Mouse (Mus musculus): ENCODE measurements around the gene Iqsec3. TPM values are rescaled to one million over a fixed set of nuclear protein-coding genes. Genes with fewer than 3 reads are reported as not detected.

Gene Iqsec3
- polyA plus RNA-seq, 1 experiment from 2014 or later, result 11.2 TPM

DNA sequence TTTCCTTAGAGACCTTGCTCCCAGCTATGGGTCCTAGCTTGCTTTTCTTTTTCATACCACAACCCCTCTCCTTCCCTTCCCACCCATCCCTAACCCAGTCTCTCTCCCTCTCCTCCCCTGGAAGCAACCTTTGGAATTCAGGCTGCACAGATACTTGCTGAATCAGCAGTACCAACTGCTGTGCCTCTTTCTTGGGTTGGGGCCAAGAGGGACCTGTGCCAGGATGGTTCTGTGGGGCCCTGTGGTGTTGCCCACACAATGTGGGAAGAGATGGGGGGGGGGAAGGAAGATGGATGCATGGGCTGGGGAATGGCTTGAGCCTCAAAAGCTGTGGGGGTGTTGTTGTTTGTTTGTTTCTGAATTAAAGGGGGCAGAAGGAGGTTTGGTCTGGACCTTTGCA is 5.2 kb downstream of the Iqsec3 start:
- ATAC-seq (ENCODE audit: low FRiP score, low TSS enrichment) (no peak), DNase-seq (peak; percentile 40)
- no peak overlapping the region for H3K4me2 ChIP-seq (ENCODE audit: low read length)
- no peaks in the 10 kb centered on the region for H3K9me3 ChIP-seq (ENCODE audit: control insufficient read depth, low read length)
- no peaks in the 10 kb centered on the region for H3K36me3 ChIP-seq (ENCODE audit: control insufficient read depth, insufficient read depth, low read length)
- peaks cover 20% of the 10 kb centered on the region for H3K4me1 ChIP-seq (ENCODE audit: control insufficient read depth, insufficient read depth, low read length)
- H3K27ac ChIP-seq (replicated peaks; ENCODE audit: low read depth, low read length), result no peak overlapping the region
- H3K9ac ChIP-seq (replicated peaks; ENCODE audit: low read length), result no peak overlapping the region
- H3K27me3 ChIP-seq (ENCODE audit: control insufficient read depth, insufficient read depth, low read length), result no peaks in the 10 kb centered on the region
- H3K4me3 ChIP-seq (replicated peaks; ENCODE audit: low read depth, low read length), result no peak overlapping the region

GRCm38 (mm10) chr6:121462628-121463340 is 10.7 kb downstream of the Iqsec3 start:
- DNase-seq (peak; percentile 30), ATAC-seq (ENCODE audit: low FRiP score, low TSS enrichment) (peak; percentile 38; the same call in 1 of the 2 replicates)
- no peak overlapping the region for H3K27ac ChIP-seq (replicated peaks; ENCODE audit: low read depth, low read length)
- 7% methylated on average over 28 of the region's 28 CpGs for WGBS
- H3K4me3 ChIP-seq (replicated peaks; ENCODE audit: low read depth, low read length), result no peak overlapping the region
- H3K27me3 ChIP-seq (ENCODE audit: control insufficient read depth, insufficient read depth, low read length), result no peaks in the 10 kb centered on the region
- H3K9ac ChIP-seq (replicated peaks; ENCODE audit: low read length), result peak overlapping the region; percentile 29; the same call in 1 of the 2 replicates
- H3K4me2 ChIP-seq (ENCODE audit: low read length), result peak overlapping the region; percentile 48
- no peaks in the 10 kb centered on the region for H3K36me3 ChIP-seq (ENCODE audit: control insufficient read depth, insufficient read depth, low read length)
- H3K4me1 ChIP-seq (ENCODE audit: control insufficient read depth, insufficient read depth, low read length), result peaks cover 16% of the 10 kb centered on the region
- H3K9me3 ChIP-seq (ENCODE audit: control insufficient read depth, low read length), result no peaks in the 10 kb centered on the region

DNA sequence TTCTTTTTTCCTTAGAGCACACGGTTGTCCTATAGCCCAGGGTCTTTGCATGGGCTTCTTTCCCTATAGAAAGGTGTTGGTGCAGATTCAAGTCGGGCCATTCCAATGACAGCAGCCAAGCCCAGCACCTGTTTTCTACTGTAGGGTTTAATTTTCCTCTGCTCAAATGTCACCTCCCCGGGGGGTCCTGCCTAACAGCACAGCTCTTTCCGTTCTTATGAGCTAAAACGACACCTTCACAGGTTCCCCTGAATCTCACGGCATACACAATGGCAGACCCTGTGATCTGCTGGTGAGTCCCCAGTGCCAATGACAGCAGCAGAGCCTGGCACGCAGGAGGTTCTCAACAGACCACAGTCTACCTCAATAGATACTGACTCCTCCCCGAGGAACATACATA is 16.1 kb downstream of the Iqsec3 start:
- ATAC-seq (ENCODE audit: low FRiP score, low TSS enrichment) (no peak), DNase-seq (no peak)
- Histone ChIP-seq H3K4me2 (ENCODE audit: low read length) (no peak overlapping the region; the same call in 1 of the 2 replicates), H3K9ac (replicated peaks; ENCODE audit: low read length) (no peak overlapping the region), H3K9me3 (ENCODE audit: control insufficient read depth, low read length) (no peaks in the 10 kb centered on the region), H3K4me1 (ENCODE audit: control insufficient read depth, insufficient read depth, low read length) (peaks cover 37% of the 10 kb centered on the region), H3K36me3 (ENCODE audit: control insufficient read depth, insufficient read depth, low read length) (no peaks in the 10 kb centered on the region), H3K4me3 (replicated peaks; ENCODE audit: low read depth, low read length) (no peak overlapping the region), H3K27me3 (ENCODE audit: control insufficient read depth, insufficient read depth, low read length) (no peaks in the 10 kb centered on the region), H3K27ac (replicated peaks; ENCODE audit: low read depth, low read length) (no peak overlapping the region)
- 62% methylated on average over 8 of the region's 8 CpGs for WGBS

DNA sequence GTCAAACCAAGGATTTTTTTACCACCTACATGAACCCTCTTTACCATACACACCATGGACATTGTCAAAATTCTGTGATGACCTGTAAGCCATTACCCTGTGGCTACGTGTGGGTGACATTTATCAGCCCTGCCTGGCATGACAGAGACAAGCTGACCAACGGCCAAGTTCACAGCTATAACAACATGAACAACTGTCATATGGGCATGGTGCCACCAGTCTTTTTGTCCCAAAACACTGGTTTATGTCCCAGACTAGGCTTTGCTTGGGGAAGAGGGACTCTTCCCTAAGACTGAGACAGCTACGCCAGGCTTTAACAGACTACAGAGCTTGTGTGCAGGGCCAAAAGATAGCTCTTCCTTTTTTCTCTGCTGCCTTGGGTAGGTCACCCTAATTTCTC is 16.8 kb downstream of the Iqsec3 start:
- ATAC-seq (ENCODE audit: low FRiP score, low TSS enrichment), result no peak
- Histone ChIP-seq H3K9ac (replicated peaks; ENCODE audit: low read length) (no peak overlapping the region), H3K4me1 (ENCODE audit: control insufficient read depth, insufficient read depth, low read length) (peaks cover 37% of the 10 kb centered on the region), H3K4me2 (ENCODE audit: low read length) (no peak overlapping the region), H3K9me3 (ENCODE audit: control insufficient read depth, low read length) (no peaks in the 10 kb centered on the region), H3K27ac (replicated peaks; ENCODE audit: low read depth, low read length) (no peak overlapping the region), H3K27me3 (ENCODE audit: control insufficient read depth, insufficient read depth, low read length) (no peaks in the 10 kb centered on the region), H3K4me3 (replicated peaks; ENCODE audit: low read depth, low read length) (no peak overlapping the region), H3K36me3 (ENCODE audit: control insufficient read depth, insufficient read depth, low read length) (no peaks in the 10 kb centered on the region)
- WGBS, result 88% methylated on average over 3 of the region's 3 CpGs
- no peak for DNase-seq

DNA sequence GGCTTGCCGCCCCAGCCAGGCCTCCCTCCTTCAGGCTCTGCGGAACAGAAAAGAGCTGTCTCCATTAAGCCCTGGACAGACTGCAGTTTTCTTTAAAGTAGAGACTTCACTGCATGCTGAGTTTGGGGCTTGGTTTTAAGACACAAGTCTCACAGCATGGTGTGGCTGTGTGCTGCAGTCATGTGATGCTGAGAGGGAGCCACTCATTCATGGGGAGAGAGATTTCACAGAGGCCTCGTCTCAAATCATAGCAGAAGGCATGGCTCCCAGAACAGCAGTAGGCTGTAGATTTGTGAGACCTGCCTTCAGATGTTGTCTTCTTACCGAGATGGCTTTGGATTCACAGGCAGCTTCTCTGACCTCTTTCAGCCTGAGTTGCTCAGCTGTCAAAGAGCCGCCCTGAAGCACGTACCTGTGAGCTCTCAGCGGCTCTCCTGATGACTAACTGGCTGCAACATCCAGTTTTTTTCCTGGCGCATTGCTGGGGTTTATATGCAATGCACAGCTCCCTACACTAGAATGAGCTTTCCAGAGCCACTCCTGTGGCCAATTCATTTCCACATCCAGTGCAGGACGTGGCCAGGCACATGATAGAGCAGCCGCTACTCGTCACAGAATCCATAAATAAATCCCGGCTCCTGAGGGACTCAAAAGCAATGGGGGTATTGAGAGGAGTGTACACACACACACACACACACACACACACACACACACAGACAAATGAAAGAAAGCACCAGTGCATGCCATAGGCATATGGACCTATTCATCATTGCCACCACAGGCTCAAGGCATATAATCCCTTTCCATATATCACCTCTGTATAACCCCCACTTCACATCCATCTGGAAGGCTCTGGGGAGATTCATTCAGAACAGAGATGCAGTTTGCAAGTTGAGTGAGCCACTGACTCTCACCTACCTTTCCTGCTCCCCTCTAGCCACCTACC is 18.7 kb downstream of the Iqsec3 start:
- Histone ChIP-seq H3K4me3 (replicated peaks; ENCODE audit: low read depth, low read length) (no peak overlapping the region), H3K27ac (replicated peaks; ENCODE audit: low read depth, low read length) (peak overlapping the region; percentile 62), H3K4me2 (ENCODE audit: low read length) (no peak overlapping the region), H3K9ac (replicated peaks; ENCODE audit: low read length) (no peak overlapping the region), H3K9me3 (ENCODE audit: control insufficient read depth, low read length) (no peaks in the 10 kb centered on the region), H3K36me3 (ENCODE audit: control insufficient read depth, insufficient read depth, low read length) (no peaks in the 10 kb centered on the region), H3K27me3 (ENCODE audit: control insufficient read depth, insufficient read depth, low read length) (no peaks in the 10 kb centered on the region), H3K4me1 (ENCODE audit: control insufficient read depth, insufficient read depth, low read length) (peaks cover 37% of the 10 kb centered on the region)
- WGBS, result 37% methylated on average over 12 of the region's 12 CpGs
- DNase-seq (peak; percentile 64), ATAC-seq (ENCODE audit: low FRiP score, low TSS enrichment) (0 out of 2 replicates have a peak, but pooled peaks have one; percentile 35)

- H3K36me3 ChIP-seq (ENCODE audit: control insufficient read depth, insufficient read depth, low read length), result no peaks in the 10 kb centered on the region
- H3K9me3 ChIP-seq (ENCODE audit: control insufficient read depth, low read length), result no peaks in the 10 kb centered on the region
- H3K4me1 ChIP-seq (ENCODE audit: control insufficient read depth, insufficient read depth, low read length), result peaks cover 37% of the 10 kb centered on the region
- WGBS, result 31% methylated on average over 7 of the region's 7 CpGs
- H3K4me3 ChIP-seq (replicated peaks; ENCODE audit: low read depth, low read length), result no peak overlapping the region
- no peak for ATAC-seq (ENCODE audit: low FRiP score, low TSS enrichment)
- no peak for DNase-seq
- H3K9ac ChIP-seq (replicated peaks; ENCODE audit: low read length), result 0 out of 2 replicates have a peak overlapping the region, but pooled peaks have one; percentile 14
- no peaks in the 10 kb centered on the region for H3K27me3 ChIP-seq (ENCODE audit: control insufficient read depth, insufficient read depth, low read length)
- H3K4me2 ChIP-seq (ENCODE audit: low read length), result no peak overlapping the region
- peak overlapping the region; percentile 62; the same call in 1 of the 2 replicates for H3K27ac ChIP-seq (replicated peaks; ENCODE audit: low read depth, low read length)
Measured at GRCm38 (mm10) chr6:121453776-121454175, 19.7 kb downstream of the Iqsec3 start.

- Histone ChIP-seq H3K4me2 (ENCODE audit: low read length) (no peak overlapping the region), H3K9me3 (ENCODE audit: control insufficient read depth, low read length) (no peaks in the 10 kb centered on the region), H3K4me3 (replicated peaks; ENCODE audit: low read depth, low read length) (no peak overlapping the region), H3K4me1 (ENCODE audit: control insufficient read depth, insufficient read depth, low read length) (peaks cover 24% of the 10 kb centered on the region), H3K27me3 (ENCODE audit: control insufficient read depth, insufficient read depth, low read length) (no peaks in the 10 kb centered on the region), H3K9ac (replicated peaks; ENCODE audit: low read length) (no peak overlapping the region), H3K27ac (replicated peaks; ENCODE audit: low read depth, low read length) (no peak overlapping the region), H3K36me3 (ENCODE audit: control insufficient read depth, insufficient read depth, low read length) (no peaks in the 10 kb centered on the region)
- ATAC-seq (ENCODE audit: low FRiP score, low TSS enrichment) (no peak), DNase-seq (no peak)
- WGBS, result 84% methylated on average over 3 of the region's 3 CpGs
Measured at GRCm38 (mm10) chr6:121451703-121452102, 21.8 kb downstream of the Iqsec3 start.

- Histone ChIP-seq H3K27me3 (ENCODE audit: control insufficient read depth, insufficient read depth, low read length) (no peaks in the 10 kb centered on the region), H3K4me2 (ENCODE audit: low read length) (no peak overlapping the region), H3K9me3 (ENCODE audit: control insufficient read depth, low read length) (no peaks in the 10 kb centered on the region), H3K4me3 (replicated peaks; ENCODE audit: low read depth, low read length) (no peak overlapping the region), H3K9ac (replicated peaks; ENCODE audit: low read length) (no peak overlapping the region), H3K36me3 (ENCODE audit: control insufficient read depth, insufficient read depth, low read length) (0 out of 2 replicates have a peak, but pooled peaks cover 5% of the 10 kb centered on the region), H3K27ac (replicated peaks; ENCODE audit: low read depth, low read length) (no peak overlapping the region), H3K4me1 (ENCODE audit: control insufficient read depth, insufficient read depth, low read length) (no peaks in the 10 kb centered on the region)
- ATAC-seq (ENCODE audit: low FRiP score, low TSS enrichment) (no peak), DNase-seq (no peak)
- 21% methylated on average over 5 of the region's 5 CpGs for WGBS
Measured at GRCm38 (mm10) chr6:121440696-121441220, 32.7 kb downstream of the Iqsec3 start.
